Mouse (Mus musculus): ENCODE data around the gene 1700003E16Rik.

The 1700003E16Rik gene

DNA sequence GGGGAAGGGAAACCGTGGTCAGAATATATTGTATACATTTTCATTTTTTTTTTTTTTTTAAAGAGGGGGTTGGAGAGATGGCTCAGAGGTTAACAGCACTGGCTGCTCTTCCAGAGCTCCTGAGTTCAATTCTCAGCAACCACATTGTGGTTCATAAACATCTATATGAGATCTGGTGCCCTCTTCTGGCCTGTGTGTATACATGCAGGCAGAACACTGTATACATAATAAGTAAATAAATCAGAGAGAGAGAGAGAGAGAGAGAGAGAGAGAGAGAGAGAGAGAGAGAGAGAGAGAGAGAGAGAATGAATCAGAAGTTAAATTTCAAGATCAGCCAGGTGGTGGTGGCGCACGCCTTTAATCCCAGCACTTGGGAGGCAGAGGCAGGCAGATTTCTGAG lies 3.3 kb downstream of the 1700003E16Rik start:
- peak; percentile 83 for DNase-seq (ENCODE audit: low spot score)

DNA sequence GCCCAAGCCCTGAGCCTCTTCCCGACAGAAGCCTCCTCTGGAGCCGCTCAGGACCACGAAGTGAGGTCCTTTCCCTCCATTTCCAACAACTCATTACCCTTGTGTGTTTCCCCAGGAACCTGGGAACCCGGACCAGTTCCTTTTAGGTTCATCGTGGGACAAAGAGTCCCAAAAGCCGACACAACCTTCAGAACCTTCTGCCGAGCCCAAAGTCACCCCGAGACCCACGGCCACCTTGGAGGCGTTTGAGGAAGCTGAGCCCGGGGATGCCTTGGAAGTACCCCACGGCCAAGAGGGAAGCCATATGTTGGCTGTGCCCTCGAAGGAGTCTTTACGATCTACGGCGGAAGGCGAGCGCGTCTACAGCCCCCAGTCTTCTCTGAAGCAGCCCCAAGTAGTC lies 5.2 kb downstream of the 1700003E16Rik start:
- no peak for DNase-seq (ENCODE audit: low spot score)

DNA sequence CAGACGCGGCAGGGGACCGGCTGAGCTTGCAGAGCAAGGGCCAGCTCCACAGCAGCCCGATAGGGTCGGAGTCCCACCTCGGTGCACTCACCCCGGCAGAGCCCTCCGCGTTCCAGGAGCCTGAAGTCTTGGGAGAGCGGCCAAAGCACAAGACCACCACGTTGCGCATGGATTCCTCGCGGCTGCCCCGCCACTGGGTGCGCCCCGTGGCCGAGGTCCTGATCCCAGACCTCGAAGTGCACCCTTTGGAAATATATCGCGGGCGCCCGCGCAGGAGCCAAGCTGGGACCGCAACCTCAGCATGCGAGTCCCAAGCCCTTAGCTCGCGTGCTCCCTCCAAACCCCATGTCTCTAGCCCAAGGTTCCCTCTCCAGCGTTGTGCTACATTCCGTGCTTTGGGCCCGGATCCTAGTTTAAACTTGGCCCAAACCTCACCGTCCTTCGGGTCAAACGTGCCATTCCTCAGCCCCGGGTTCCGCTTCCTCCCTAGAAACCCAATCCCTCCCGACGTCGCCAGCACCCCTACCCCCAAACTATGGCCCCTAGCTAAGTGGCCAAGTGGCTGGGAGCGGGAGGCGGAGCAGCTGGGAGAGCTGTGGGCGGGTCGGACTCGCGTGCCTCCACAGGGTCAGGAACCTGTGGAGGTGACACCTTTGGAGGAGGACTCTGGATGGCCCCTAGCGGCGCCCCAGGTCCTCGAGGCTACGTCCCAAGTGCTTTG lies 5.9 kb downstream of the 1700003E16Rik start:
- no peak for DNase-seq (ENCODE audit: low spot score)

DNA sequence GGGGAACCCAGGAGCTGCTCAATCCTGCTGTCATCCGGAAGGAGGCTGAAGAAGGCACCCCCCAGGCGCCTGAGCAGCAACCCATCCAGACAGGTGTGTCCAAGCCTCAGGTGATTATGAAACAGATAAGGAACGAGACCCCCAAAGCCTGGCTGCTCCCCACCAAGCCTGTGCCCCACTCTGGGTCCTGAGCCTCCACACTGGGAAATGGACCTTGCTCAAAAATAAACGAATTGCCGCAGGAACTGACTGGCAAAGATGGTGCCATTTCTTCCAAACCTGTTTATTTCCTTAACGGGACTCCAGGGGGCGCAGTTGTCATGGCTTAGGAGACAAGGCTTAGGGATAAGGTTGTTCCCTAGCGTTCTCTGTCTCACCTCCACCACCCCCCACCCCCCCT lies 6.5 kb downstream of the 1700003E16Rik start:
- peak; percentile 74 for DNase-seq (ENCODE audit: low spot score)

DNA sequence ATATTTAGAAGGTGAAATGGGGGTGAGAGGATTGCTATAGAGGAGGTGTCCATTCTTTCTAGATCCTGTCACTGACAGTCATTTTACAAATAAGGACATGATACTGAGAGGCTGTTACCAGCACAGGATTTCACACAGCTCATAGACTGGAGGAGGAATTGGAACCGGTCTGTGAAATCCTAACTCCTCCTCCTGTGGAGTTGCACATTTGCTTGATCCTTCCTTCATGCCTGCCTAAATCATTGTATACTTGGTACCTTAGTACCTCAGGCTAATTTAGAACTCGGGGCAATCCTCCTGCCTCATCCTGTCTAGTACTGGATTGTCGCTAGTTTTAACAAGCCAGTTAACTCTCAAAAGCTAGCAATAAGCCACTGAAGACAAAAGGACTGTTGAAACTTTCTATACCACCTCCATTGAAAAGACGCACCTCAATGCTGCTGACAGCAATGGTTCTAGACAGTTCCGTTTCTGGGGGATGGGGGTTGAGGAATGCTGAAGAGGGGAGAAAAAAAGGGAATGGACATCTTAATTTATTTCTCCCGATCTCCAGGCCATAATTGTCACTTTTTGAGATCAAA lies 8.9 kb downstream of the 1700003E16Rik start:
- no peak for DNase-seq (ENCODE audit: low spot score)

DNA sequence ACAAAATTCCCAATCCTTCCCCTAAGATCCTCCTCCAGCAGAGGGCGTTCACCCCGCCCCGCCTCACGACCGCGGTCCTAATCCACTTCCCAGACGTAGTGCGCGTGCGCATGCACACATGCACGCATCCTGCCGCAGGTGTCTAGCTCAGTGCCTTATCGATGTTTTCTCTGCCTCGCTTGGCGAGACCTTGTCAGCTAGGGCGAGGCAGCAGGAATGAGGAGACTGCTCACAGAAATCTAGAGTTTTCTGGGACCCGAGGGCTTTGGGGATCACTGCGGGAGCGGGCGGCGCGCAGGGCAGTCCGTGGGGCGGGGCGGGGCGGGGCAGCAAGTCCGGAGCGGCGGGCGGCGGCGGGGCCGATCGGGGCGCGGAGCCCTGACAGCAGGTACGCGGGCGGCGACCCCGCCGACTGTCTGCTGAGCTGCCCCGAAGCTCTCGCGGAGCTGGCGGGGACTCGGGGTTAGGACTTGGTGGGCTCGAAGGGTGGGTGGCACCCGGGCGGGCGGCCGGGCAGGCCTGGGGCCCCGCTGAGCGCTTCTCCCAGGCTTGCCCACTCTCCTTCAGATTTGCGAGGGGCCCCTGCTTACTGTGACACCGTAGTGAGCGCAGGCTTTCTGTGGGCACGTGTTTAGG lies 9.5 kb downstream of the 1700003E16Rik start, which contains the start of gene Dctn1:
Dctn1 (plus strand) TSS at position 314 of the 636 bp plus-strand sequence.
- DNase-seq (ENCODE audit: low spot score) = peak; percentile 94

DNA sequence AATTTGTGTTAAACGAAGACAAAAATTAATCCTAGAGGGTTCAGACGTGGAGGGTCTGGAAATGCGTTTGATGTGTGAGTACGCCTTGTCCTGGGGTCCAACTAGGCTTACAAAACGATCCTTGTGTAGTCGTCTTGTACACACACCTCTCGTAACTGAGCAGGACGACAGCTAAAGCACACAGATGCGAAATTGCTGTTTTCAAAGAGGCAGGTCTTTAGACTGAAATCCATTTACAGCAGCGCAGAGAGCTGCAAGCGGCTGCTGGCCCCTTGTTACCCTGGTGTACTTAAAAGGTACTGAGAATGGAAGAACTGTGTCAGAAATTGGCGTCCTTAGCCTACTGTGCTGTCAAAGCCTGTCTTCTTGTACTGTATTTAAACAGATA lies 10.0 kb downstream of the 1700003E16Rik start:
- peak; percentile 60 for DNase-seq (ENCODE audit: low spot score)

DNA sequence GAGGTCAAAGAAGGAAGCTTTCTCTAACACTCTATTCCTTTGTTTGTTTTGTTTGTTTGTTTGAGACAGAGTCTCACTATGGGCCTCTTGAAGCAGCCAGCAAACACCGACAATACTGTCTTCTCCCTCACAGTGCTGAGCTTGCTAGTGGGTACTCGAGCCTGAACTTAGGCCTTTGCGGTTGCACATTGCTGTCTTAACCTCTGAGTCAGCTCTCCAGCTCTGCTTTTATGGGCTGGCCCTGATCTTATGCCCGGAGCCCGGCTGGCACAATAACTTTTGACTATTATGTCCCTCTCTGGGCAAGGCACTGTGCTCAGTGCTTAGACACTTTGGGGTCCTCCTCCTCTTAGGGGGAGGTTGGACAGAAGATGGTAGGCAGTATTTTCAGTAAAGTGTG lies 13.7 kb downstream of the 1700003E16Rik start:
- no peak for DNase-seq (ENCODE audit: low spot score)

DNA sequence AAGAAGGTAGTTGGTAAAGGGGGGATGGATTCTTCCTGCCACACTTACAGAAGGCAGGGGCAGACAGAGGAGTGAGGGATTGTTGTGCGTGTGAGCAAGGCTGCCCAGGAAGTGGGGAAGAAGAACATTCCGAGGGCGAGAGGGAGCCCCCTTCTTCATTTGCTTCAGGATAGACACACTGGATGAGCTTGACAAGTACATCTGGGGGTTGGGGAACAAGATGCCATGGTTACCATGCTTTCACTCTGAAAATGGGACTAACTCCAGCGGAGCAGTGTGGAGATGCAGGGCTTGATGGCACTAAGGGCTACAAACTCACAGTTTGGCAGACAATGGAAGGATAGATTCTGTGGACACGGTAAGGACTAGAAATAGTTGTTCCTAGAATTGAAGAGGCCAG lies 14.9 kb downstream of the 1700003E16Rik start:
- DNase-seq (ENCODE audit: low spot score) = no peak

DNA sequence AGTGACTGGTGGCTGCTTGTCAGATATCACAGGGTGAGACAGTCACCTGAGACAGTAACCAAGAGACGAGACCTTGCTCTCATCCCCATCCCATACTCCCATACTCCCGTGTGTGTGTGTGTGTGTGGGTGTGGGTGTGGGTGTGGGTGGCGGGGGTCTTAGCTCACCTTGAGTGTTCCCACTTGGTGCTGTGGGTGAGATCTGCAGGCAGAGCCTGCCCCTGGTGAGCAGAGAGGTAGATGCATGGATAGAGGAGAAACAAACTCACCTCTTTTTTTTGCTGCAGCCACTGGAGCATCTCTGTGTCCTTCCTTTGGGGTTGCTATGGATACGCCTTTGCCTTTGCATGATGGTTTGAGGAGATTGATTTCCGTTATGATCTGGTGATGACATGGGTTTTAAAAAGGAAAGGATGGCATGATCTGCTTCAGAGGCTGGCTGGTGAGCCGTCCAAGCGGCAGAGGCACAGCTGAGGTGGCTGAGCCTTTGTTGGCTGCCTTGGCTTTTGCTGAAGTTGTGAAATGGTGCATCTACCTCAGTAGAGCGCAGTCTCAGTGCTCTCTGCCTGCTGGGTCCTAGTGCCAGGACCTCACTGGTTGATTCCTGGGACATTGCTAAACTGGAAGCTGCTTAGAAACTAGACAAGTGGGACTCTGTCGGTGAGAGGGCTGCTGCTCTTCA lies 16.2 kb downstream of the 1700003E16Rik start:
- no peak for DNase-seq (ENCODE audit: low spot score)

DNA sequence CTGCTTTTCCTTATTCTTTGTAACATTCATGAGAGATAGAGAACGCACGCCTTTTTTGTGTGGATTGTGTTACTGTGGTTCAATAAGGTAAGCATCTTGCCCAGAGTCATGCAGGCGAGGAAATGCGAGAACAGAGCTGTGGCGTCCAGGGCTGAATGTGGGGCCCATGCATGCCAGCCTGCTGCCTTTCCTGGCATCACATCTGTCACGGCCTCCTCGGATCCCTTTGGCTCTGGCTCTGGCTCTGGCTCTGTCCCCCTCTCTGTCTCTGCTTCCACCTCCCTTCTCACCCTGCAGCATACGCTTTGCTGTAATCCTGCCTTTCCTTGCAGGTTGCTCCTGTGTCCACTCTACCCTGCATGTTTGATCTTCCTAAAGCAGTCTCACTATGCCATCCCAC lies 19.8 kb downstream of the 1700003E16Rik start:
- DNase-seq (ENCODE audit: low spot score) = no peak

DNA sequence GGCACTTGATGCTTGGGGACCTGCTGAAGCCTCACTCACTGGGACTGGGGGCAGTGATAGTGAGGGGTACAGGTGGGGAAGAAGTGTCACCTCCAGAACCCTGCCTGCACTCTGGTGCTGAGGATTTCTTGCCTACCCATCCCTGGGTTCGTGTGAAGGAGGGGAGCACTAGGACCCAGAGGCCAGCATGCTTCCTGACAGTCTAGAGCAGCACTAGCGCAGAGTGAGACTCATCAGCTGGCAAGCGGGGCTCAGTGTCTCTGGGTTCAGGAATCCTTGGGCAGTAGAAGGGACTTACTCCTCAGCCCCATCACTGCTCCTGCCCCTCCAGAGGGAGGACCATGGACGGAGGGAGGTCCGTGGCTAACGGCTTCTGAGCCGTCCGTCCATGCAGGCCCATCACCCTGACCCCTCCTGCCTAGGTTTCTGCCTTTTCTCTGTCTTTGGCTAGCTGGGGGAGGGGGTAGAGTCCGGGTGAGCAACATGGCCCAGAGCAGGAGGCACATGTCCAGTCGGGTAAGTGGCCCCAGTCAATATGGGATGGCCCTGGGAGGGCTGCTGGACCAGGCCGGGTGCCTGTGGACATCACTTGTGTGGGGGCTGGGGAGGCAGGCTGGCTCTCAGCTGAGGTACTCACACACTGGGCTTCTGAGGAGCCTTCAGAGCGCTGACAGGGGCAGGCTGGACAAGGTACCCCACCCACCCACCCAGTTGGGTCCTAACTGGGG lies 23.4 kb downstream of the 1700003E16Rik start:
- DNase-seq (ENCODE audit: low spot score) = peak; percentile 67

DNA sequence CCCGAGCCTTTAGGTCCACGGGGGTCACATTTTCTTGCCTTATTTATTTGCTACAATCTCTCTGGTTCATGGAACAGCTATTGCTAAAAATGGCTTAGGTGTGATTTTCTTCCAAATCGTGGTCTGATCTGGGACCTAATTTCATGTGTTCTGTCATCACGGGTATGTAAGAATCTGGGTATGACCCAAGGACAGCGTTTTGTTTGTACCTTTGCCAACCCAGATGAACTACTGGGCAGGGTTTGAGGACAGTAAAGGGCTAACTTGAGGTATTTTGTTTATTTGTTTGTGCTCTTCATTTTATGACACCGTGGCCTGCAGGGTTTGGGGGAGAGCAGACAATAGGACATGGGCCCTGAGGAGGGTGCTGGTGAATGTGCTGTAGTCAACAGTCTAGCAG lies 24.4 kb downstream of the 1700003E16Rik start:
- no peak for DNase-seq (ENCODE audit: low spot score)

DNA sequence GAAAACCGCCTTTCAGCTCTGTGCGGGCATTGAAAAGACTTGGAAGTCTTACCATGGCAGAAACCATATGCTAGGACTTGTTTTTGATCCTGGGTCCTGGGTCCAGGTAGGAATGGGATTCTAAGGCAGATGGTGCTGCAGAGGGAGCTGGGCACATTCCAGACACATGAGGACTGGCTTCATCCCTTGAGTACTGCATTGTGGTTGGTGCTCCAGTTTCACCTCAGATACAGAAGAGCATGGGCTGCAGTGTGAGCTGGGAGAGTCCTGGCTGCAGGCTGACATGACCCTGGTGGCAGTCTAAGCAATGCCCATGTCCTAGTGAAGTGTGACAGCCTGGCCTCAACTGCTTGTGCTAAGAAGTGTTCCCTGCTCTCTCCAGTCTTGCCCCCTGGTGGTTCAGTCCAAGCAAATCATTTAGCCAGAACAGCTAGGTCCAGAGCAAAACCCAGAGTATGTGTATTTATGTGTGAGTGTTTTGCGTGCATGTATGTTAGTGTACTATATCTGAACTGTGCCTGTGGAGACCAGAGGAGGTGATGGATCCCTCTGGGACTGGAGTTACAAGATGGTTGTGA lies 28.7 kb downstream of the 1700003E16Rik start:
- DNase-seq (ENCODE audit: low spot score) = peak; percentile 64

DNA sequence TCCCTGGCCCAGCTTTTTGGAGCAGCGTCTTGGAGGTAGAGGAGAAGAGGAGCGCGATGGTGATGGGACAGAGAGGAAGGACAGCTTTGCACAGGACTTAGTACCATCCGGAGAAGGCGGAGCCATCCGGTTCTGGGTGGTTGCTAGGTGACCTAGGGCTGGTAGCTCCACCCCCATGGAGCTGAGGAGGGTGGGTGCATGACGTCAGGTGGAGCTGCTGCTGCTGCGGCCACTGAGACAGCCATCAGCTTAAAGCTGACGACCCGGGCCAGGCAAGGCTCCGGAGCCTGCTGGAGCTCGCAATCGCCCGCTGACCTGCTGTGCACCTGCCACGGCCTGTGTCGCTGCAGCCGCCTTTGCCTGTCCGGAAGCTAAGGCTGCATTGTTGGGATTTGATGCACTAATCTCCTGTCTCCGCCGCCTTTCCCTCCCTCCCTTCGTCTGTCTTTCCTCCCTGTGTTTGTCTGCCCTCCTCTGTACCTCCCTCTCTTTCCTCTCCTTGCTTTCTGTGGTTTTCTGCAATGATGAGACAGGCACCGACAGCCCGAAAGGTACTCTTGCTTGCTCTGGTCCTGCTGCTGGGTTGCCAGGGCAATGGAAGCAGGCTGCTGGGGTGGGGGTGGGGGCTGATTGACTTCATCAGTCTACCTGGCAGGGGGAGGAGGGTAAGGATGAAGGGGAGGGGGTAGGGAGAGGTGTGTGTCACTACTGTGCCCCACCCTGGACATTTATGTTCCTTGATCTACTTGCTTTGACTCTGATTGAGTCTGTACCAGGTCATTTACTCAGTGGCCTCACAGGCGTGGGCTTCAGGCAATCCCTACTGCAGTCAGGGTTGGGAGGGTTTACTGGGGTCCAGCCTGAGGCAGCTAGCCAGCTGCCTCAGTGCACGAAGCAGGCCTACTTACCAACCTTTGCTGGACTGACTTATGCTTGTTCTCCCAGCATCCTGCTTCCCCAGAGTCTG lies 30.0 kb downstream of the 1700003E16Rik start:
- DNase-seq (ENCODE audit: low spot score) = peak; percentile 80

DNA sequence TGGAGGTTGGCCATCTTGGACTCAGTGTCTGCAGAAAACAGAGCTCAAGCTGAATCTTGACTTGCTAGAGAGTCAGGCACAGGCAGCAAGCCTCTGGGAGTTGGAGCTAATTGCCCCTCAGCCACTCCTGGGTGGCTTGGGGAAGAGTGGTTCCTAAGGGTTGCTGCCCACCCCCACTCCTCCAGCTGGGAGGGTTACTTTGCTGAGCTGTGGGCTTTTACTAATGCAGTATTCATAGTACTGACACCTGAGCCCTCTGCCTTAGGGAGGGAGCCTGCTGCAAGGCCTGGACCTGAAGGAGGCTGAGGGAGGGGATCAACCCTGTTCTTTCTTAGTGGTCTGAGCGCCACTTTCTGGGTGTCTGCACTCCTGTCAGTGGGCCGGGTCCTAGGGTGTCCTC lies 30.7 kb downstream of the 1700003E16Rik start:
- no peak for DNase-seq (ENCODE audit: low spot score)

DNA sequence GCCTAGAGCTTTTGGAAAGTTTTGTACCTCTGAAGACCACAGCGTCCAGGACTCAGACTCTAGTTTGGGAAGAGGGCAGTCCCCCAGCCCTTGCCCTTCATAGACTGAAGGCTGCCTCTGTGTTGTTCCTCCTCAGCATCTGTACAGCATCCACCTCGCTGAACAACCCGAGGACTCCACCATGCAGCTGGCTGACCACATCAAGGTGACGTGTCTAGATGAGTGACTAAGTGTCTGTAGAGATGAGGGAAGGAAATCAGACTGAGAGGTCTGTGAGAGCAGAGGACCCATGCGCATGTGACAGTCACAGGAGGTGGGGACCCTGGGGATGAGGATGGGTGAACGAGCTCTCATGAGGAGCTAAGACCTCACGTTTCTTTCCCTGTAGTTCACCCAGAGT lies 37.4 kb downstream of the 1700003E16Rik start:
- no peak for DNase-seq (ENCODE audit: low spot score)

DNA sequence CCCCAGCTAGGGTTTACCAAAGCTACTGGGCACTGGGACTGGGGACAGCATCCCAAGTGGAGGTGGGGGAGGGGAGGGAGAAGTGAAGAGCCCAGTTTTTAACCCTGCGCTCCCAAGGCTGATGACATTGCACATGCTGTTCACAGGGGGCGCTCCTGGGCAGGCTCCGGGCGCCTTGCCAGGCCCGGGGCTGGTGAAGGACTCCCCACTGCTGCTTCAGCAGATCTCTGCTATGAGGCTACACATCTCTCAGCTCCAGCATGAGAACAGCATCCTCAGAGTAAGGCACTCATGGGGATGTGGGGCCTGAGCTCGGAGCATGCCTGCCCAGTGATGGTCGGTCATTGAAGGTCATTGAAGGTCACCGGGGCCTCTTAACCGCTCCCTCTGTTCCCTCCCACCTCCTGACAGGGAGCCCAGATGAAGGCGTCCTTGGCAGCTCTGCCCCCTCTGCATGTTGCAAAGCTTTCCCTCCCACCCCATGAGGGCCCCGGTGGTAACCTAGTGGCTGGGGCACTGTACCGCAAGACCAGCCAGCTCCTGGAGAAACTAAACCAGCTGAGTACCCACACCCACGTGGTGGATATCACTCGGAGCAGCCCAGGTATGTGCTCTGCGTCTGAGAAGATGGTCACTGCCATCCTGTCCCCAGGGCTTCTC lies 41.3 kb downstream of the 1700003E16Rik start:
- peak; percentile 43 for DNase-seq (ENCODE audit: low spot score)

DNA sequence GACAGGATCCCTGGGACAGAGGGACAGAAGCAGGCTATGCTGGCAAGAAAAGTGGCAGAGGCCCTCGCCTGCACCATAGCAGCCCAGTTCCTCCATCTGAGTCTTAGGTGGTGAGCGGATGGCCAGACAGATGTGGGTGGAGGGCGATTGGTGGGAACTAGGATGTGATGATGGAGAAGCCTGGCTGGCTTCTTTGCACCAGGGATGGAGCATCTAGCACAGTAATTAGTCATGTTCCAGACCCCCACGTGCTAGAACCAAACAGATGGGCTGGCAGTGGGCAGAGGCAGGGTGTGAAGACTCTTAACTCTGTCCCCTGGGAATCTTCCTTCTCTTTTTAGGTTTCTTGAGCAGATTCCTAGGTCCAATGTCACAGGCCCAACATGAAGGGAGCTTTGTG lies 47.1 kb downstream of the 1700003E16Rik start:
- no peak for DNase-seq (ENCODE audit: low spot score)

DNA sequence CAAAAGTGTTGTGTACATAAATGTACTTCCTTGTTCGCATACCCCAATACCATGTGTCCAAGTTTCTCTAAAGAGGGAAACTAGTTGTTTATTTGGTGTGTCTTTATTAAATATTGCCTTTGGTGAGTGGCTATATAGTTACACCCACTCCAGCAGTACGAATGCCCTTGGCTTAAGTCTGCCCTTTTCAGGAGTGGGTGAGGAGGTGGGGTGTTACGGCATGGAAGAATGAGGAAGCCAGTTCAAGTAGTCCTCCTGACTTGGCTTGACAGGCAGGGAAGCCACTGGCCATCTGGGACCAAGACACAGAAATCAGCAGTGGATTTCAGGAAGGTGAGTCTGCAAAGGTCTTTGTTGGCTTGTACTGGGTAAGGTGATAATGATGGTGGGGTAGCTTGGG lies 49.6 kb downstream of the 1700003E16Rik start:
- no peak for DNase-seq (ENCODE audit: low spot score)
